Mouse (Mus musculus): Measurements from ENCODE around the gene H2-Ke6. TPM values are rescaled to one million over a fixed set of nuclear protein-coding genes. Genes with fewer than 3 reads are reported as not detected.

Gene H2-Ke6
- polyA plus RNA-seq (2015; fragmentation: Nextera tagmentation; extraction: Ambion mirVana), result 63.9 and 65.4 TPM in 2 replicates

DNA sequence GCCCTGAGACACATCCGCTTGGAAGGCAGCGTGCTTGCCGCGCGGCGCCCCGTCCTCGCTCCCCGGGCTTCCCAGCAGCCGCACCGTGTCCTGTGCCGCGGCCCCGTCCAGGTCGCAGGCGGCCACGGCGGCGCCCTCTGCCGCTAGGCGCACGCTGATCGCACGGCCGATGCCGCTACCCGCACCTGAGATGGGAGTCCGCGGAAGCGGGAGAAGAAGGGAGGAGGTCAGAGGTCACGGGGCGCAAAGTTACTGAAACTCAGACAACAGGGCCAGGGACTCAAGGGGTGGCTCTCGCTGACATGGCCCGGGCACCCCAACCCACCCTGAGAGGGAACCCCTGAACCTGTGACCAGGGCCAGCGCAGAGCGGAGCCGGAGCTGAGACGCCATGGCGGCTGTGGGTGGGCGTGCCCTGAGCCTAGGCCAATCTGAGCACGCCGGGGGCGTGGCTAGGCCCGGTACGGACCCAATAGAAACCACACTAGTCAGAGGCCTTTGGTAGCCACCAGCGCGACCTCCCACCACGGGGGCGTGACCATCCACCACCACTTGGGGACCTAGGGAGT lies at the start of gene H2-Ke6:
TSS of gene H2-Ke6 (minus strand) at position 405 of the 568 bp plus-strand sequence.
- Histone ChIP-seq H3K4me3 (replicated peaks; ENCODE audit: low read length) (peak within 1 kb of the TSS; percentile 68), H3K4me1 (replicated peaks; ENCODE audit: control insufficient read depth, insufficient read depth, low read length) (peaks cover 66% of the 10 kb centered on the region)

DNA sequence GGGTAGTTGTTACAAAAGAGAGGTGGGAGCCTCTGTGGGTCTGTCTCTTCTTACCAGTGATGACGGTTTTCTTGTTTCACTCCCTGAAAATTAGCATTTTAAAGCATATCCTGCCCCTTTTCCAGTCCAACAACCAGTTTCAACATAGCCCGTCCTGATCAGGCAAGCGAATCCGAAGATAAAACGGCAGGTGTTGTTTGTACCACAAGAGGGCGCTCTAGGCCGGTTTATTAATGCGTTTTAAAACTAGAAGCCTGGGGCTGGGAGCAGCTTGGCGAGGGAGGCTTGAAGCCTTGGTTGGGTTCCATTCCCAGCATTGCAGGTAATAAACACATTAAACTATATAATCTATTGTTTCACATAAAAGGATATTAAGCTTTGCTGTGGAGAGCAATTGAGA lies 49.7 kb upstream of the H2-Ke6 start:
- 0 out of 2 replicates have a peak, but pooled peaks have one; percentile 18 for ATAC-seq
- peaks cover 2% of the 10 kb centered on the region; the same call in 1 of the 2 replicates for H3K4me1 ChIP-seq (replicated peaks; ENCODE audit: control insufficient read depth, insufficient read depth, low read length)
- no peak overlapping the region for H3K27ac ChIP-seq (ENCODE audit: low read length)
- H3K36me3 ChIP-seq (ENCODE audit: control insufficient read depth, insufficient read depth), result no peaks in the 10 kb centered on the region
- no peak overlapping the region for H3K9ac ChIP-seq (replicated peaks; ENCODE audit: low read depth, low read length)
- under 1% methylated on average over 9 of the region's 9 CpGs for WGBS
- peaks cover 4% of the 10 kb centered on the region; the same call in 1 of the 2 replicates for H3K27me3 ChIP-seq (replicated peaks; ENCODE audit: control insufficient read depth, insufficient read depth, low read length)
- no peak overlapping the region for H3K4me3 ChIP-seq (replicated peaks; ENCODE audit: low read length)
- H3K4me2 ChIP-seq (ENCODE audit: low read length), result no peak overlapping the region
- no peaks in the 10 kb centered on the region for H3K9me3 ChIP-seq (ENCODE audit: control insufficient read depth, low read length)

More for the DNA sequence above, at the start of gene H2-Ke6:
- peak; percentile 74 for ATAC-seq
- H3K9me3 ChIP-seq (ENCODE audit: control insufficient read depth, low read length), result no peaks in the 10 kb centered on the region
- peaks cover 6% of the 10 kb centered on the region for H3K36me3 ChIP-seq (ENCODE audit: control insufficient read depth, insufficient read depth)
- peak within 1 kb of the TSS; percentile 70 for H3K27ac ChIP-seq (ENCODE audit: low read length)
- 0% methylated on average over 47 of the region's 49 CpGs for WGBS
- H3K9ac ChIP-seq (replicated peaks; ENCODE audit: low read depth, low read length), result peak within 1 kb of the TSS; percentile 73
- no peaks in the 10 kb centered on the region for H3K27me3 ChIP-seq (replicated peaks; ENCODE audit: control insufficient read depth, insufficient read depth, low read length)
- peak within 1 kb of the TSS; percentile 87 for H3K4me2 ChIP-seq (ENCODE audit: low read length)

DNA sequence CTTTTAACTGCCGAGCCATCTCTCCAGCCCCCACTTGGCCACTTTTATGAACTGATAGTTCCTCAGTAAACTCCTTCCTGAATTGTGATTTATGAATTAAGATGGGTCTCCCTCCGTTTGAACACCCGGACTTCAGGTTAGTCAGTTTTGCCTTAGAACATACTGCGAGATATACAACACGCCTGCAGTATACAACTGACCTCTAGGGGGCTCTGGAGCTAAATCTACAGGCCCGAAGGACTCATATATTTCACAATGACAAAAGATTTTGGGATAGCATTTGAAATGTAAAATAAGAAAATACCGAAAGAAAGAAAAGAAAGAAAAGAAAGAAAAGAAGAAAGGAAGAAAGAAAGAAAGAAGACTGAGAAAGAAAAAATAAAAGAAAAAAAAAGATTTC lies 47.4 kb upstream of the H2-Ke6 start:
- H3K9ac ChIP-seq (replicated peaks; ENCODE audit: low read depth, low read length), result no peak overlapping the region
- no peak for ATAC-seq
- no peaks in the 10 kb centered on the region for H3K9me3 ChIP-seq (ENCODE audit: control insufficient read depth, low read length)
- peaks cover 4% of the 10 kb centered on the region; the same call in 1 of the 2 replicates for H3K27me3 ChIP-seq (replicated peaks; ENCODE audit: control insufficient read depth, insufficient read depth, low read length)
- no peaks in the 10 kb centered on the region for H3K36me3 ChIP-seq (ENCODE audit: control insufficient read depth, insufficient read depth)
- WGBS, result 43% methylated on average over 7 of the region's 7 CpGs
- H3K4me2 ChIP-seq (ENCODE audit: low read length), result no peak overlapping the region
- no peak overlapping the region for H3K27ac ChIP-seq (ENCODE audit: low read length)
- H3K4me1 ChIP-seq (replicated peaks; ENCODE audit: control insufficient read depth, insufficient read depth, low read length), result peaks cover 2% of the 10 kb centered on the region; the same call in 1 of the 2 replicates
- H3K4me3 ChIP-seq (replicated peaks; ENCODE audit: low read length), result no peak overlapping the region

DNA sequence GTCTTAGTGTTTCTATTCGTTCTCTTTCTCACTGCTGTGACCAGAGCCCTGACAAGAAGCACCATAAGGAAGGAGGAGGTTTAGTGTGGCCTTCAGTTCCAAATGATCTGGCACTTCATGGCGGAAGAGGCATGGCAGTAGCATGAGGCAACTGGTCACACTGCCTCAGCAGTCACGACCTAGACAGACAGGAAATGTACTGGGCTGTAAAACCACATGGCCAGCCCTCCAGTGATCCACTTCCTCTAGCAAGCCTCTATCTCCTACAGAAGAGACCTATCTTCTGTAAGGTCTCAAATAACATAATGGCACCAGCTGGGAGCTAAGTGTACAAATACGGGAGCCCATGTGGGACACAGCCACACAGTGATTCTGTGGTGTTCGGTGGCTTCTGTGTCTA lies 44.2 kb upstream of the H2-Ke6 start:
- WGBS, result 78% methylated on average over 5 of the region's 5 CpGs
- H3K4me1 ChIP-seq (replicated peaks; ENCODE audit: control insufficient read depth, insufficient read depth, low read length), result peaks cover 2% of the 10 kb centered on the region; the same call in 1 of the 2 replicates
- peaks cover 4% of the 10 kb centered on the region; the same call in 1 of the 2 replicates for H3K27me3 ChIP-seq (replicated peaks; ENCODE audit: control insufficient read depth, insufficient read depth, low read length)
- no peak overlapping the region for H3K4me3 ChIP-seq (replicated peaks; ENCODE audit: low read length)
- H3K27ac ChIP-seq (ENCODE audit: low read length), result no peak overlapping the region
- no peaks in the 10 kb centered on the region for H3K9me3 ChIP-seq (ENCODE audit: control insufficient read depth, low read length)
- ATAC-seq, result no peak
- H3K36me3 ChIP-seq (ENCODE audit: control insufficient read depth, insufficient read depth), result no peaks in the 10 kb centered on the region
- H3K9ac ChIP-seq (replicated peaks; ENCODE audit: low read depth, low read length), result no peak overlapping the region
- H3K4me2 ChIP-seq (ENCODE audit: low read length), result no peak overlapping the region

DNA sequence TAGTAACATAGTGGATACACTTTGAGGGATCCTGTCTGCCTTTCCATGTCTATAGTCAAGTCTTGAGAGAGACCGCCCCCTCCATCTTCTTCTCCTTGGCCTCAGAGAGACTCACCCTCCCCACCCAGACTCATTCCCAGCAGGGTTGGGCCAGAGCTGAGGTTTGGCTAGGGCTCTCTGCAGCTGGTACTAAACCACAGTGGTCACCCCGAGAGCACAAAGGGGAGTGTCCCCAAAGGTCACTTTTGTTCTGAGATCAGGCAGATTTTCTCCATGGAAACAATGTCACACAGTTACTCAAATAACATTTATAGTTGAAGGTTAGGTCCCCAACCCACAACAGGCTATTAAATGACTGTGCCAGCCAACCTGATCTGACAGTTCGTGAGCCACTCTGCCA lies 41.0 kb upstream of the H2-Ke6 start:
- no peak overlapping the region for H3K4me2 ChIP-seq (ENCODE audit: low read length)
- no peak overlapping the region for H3K9ac ChIP-seq (replicated peaks; ENCODE audit: low read depth, low read length)
- no peaks in the 10 kb centered on the region for H3K27me3 ChIP-seq (replicated peaks; ENCODE audit: control insufficient read depth, insufficient read depth, low read length)
- ATAC-seq, result no peak
- 46% methylated on average over 3 of the region's 3 CpGs for WGBS
- H3K4me1 ChIP-seq (replicated peaks; ENCODE audit: control insufficient read depth, insufficient read depth, low read length), result no peaks in the 10 kb centered on the region
- no peaks in the 10 kb centered on the region for H3K9me3 ChIP-seq (ENCODE audit: control insufficient read depth, low read length)
- no peak overlapping the region for H3K4me3 ChIP-seq (replicated peaks; ENCODE audit: low read length)
- H3K36me3 ChIP-seq (ENCODE audit: control insufficient read depth, insufficient read depth), result no peaks in the 10 kb centered on the region
- H3K27ac ChIP-seq (ENCODE audit: low read length), result no peak overlapping the region

DNA sequence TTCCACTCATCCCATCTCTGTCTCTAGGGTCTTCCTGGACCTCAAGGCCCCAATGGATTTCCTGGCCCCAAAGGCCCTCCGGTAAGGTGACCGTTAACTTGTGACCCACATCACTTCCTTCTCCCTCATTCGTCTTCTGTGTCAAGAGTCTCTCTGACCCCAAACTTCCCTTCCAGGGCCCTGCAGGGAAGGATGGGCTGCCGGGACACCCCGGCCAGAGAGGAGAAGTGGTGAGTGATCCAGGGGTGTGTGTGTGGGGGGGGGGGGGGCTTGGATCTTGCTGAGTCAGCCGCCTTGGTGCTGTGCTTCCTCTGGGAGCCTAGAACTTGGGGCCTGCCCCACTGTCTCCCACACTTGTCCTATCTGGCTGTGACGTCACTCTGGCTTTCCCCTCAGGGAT lies 29.4 kb upstream of the H2-Ke6 start:
- no peak for ATAC-seq
- 88% methylated on average over 7 of the region's 7 CpGs for WGBS
- H3K36me3 ChIP-seq (ENCODE audit: control insufficient read depth, insufficient read depth), result no peaks in the 10 kb centered on the region

DNA sequence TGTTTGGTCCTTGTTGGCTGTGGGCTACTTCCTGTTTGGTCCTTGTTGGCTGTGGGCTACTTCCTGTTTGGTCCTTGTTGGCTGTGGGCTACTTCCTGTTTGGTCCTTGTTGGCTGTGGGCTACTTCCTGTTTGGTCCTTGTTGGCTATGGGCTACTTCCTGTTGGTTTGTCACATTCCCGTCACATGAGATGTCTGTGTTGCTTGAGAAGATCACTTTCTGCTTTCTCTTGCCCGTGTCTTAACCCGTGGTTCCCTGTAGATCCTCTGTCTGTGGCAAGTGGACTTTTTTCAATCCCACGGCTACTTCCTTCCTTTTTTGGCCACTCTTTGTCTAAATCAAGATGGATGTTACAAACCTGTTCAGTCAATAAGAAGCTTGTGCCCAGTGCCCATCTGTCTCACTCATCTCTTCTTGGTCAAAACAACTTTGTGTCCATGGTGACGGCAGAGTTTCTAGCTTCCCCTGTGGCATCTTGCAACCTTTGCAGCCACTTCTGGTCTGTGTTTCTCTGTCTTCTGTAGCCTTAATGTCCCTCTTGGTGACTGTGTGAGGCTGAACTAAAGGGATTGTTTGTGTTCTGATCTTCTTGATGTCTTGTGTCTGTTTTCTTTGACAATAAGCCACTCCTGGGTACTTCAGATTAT lies 19.7 kb upstream of the H2-Ke6 start:
- Histone ChIP-seq H3K27ac (ENCODE audit: low read length) (no peak overlapping the region), H3K4me3 (replicated peaks; ENCODE audit: low read length) (no peak overlapping the region), H3K27me3 (replicated peaks; ENCODE audit: control insufficient read depth, insufficient read depth, low read length) (no peaks in the 10 kb centered on the region), H3K36me3 (ENCODE audit: control insufficient read depth, insufficient read depth) (no peaks in the 10 kb centered on the region), H3K4me2 (ENCODE audit: low read length) (no peak overlapping the region), H3K9ac (replicated peaks; ENCODE audit: low read depth, low read length) (no peak overlapping the region), H3K4me1 (replicated peaks; ENCODE audit: control insufficient read depth, insufficient read depth, low read length) (no peaks in the 10 kb centered on the region), H3K9me3 (ENCODE audit: control insufficient read depth, low read length) (no peaks in the 10 kb centered on the region; the same call in 1 of the 2 replicates)
- 95% methylated on average over 5 of the region's 5 CpGs for WGBS
- no peak for ATAC-seq

More for the DNA sequence above, 29.4 kb upstream of the H2-Ke6 start:
- Histone ChIP-seq H3K9ac (replicated peaks; ENCODE audit: low read depth, low read length) (no peak overlapping the region), H3K9me3 (ENCODE audit: control insufficient read depth, low read length) (no peaks in the 10 kb centered on the region), H3K27ac (ENCODE audit: low read length) (no peak overlapping the region), H3K4me2 (ENCODE audit: low read length) (no peak overlapping the region), H3K4me3 (replicated peaks; ENCODE audit: low read length) (no peak overlapping the region), H3K4me1 (replicated peaks; ENCODE audit: control insufficient read depth, insufficient read depth, low read length) (no peaks in the 10 kb centered on the region), H3K27me3 (replicated peaks; ENCODE audit: control insufficient read depth, insufficient read depth, low read length) (no peaks in the 10 kb centered on the region)

DNA sequence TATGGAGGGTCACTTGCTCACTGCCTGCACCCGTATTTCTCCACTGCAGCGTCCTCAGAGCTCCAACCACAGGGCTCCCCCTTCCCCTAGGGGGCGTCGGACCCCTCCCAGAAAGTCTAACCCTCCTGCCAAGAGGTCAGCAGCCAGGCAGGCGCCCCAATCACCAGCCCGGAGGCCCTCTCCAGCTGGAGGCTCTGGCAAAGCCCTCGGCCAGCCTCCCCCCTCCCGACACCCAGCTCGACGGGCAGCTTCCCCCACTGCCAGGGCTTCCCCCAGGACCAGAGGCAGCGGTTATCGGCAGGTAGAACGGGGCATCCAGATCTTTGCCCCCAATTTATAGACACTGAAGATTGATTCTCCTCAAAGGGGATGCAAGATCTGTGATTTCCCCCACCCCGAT lies 18.1 kb upstream of the H2-Ke6 start:
- no peak for ATAC-seq
- WGBS, result 83% methylated on average over 14 of the region's 14 CpGs

DNA sequence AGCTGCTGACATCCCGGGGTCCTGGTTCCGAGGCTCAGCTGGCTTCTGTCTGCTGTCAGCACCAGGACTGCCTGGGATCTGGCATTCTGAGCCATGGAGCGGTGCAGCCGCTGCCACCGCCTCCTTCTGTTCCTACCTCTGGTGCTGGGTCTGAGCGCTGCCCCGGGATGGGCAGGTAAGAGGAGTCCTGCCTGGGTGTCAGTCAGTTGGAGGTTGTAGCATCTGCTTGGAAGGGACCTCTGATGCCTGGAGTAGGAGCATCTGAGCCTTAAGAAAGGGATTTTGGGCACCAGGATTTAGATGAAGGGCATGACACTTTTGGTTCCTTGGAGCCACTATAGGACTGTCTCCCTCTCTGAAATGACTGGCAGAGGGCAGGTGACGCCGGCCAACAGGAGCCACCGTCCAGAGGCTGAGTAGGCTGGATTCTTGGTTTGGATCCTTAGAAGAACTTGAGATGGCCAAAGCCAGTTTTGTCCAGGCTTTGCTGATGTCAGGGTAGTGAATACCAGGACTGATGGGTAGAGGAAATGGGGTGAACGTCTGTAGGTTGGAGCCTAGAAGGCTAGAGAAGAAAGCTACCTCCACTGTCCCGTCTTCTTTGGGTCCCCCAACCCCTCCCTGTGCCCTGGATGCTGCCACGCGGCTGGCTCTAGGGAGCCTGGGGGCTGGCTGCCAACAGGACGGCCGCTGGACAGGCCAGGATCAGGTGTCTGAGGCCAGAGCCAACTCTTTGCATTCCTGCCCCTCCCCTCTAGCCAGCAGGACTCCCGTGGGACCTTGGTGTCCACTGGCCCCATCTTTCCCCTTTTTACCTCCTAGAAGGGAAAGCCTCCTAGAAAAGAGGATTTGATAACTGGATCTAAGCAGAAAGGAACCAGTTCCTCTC lies 11.9 kb upstream of the H2-Ke6 start:
- H3K4me3 ChIP-seq (replicated peaks; ENCODE audit: low read length), result peak overlapping the region; percentile 33
- H3K27me3 ChIP-seq (replicated peaks; ENCODE audit: control insufficient read depth, insufficient read depth, low read length), result no peaks in the 10 kb centered on the region
- peaks cover 21% of the 10 kb centered on the region for H3K4me1 ChIP-seq (replicated peaks; ENCODE audit: control insufficient read depth, insufficient read depth, low read length)
- peaks cover 19% of the 10 kb centered on the region for H3K36me3 ChIP-seq (ENCODE audit: control insufficient read depth, insufficient read depth)
- H3K27ac ChIP-seq (ENCODE audit: low read length), result no peak overlapping the region
- no peaks in the 10 kb centered on the region for H3K9me3 ChIP-seq (ENCODE audit: control insufficient read depth, low read length)
- WGBS, result 24% methylated on average over 17 of the region's 17 CpGs
- peak overlapping the region; percentile 40; the same call in 1 of the 2 replicates for H3K9ac ChIP-seq (replicated peaks; ENCODE audit: low read depth, low read length)
- peak overlapping the region; percentile 72 for H3K4me2 ChIP-seq (ENCODE audit: low read length)
- no peak; the same call in 1 of the 2 replicates for ATAC-seq

More for the DNA sequence above, 18.1 kb upstream of the H2-Ke6 start:
- Histone ChIP-seq H3K4me2 (ENCODE audit: low read length) (no peak overlapping the region), H3K9ac (replicated peaks; ENCODE audit: low read depth, low read length) (no peak overlapping the region), H3K27me3 (replicated peaks; ENCODE audit: control insufficient read depth, insufficient read depth, low read length) (no peaks in the 10 kb centered on the region), H3K4me1 (replicated peaks; ENCODE audit: control insufficient read depth, insufficient read depth, low read length) (no peaks in the 10 kb centered on the region), H3K36me3 (ENCODE audit: control insufficient read depth, insufficient read depth) (no peaks in the 10 kb centered on the region), H3K9me3 (ENCODE audit: control insufficient read depth, low read length) (no peaks in the 10 kb centered on the region; the same call in 1 of the 2 replicates), H3K27ac (ENCODE audit: low read length) (no peak overlapping the region), H3K4me3 (replicated peaks; ENCODE audit: low read length) (no peak overlapping the region)

Measured in forebrain, embryonic 16.5 days (tissue).